Mouse (Mus musculus) CH12.LX (cell line): ENCODE results near the gene Fam57a. TPM values are rescaled to one million over a fixed set of nuclear protein-coding genes. Genes with fewer than 3 reads are reported as not detected.
A peak's percentile ranks its signal among the peaks of the same experiment; 100 is the strongest.

Source experiments
- DNase-seq: peaks from one replicate; pipeline ENCODE4 v3.0.0-alpha.2; 2013; ENCODE audit errors: extremely low read depth
- H3K27ac ChIP-seq: 2 replicates; pipeline ENCODE4 v1.5.1; 2012; ENCODE audit warnings: low read depth, mild to moderate bottlenecking, control low read depth, moderate library complexity; ENCODE audit not compliant: insufficient read depth
- H3K27me3 ChIP-seq: replicated peaks from 2 replicates; pipeline ENCODE3; 2012; ENCODE audit warnings: inconsistent platforms
- H3K36me3 ChIP-seq, 2 experiments: replicated peaks in 1 of 2; 2 replicates each; pipeline versions ENCODE3 to v1.6.1; 2012; ENCODE audit warnings: inconsistent platforms in 1 of 2, low read length in 1 of 2, mild to moderate bottlenecking in 1 of 2, mixed read lengths in 1 of 2, moderate library complexity in 1 of 2; ENCODE audit not compliant: control insufficient read depth in 1 of 2, insufficient read depth in 1 of 2
- H3K4me1 ChIP-seq, 2 experiments: 2 replicates each; pipeline ENCODE4 v1.6.1; 2012; ENCODE audit warnings: inconsistent platforms in 1 of 2, moderate library complexity in 1 of 2; ENCODE audit not compliant: insufficient read depth in 2 of 2, control insufficient read depth in 1 of 2
- H3K4me2 ChIP-seq: 2 replicates; pipeline ENCODE4 v1.6.1; 2012; ENCODE audit warnings: low read depth, mild to moderate bottlenecking, control low read depth; ENCODE audit not compliant: poor library complexity, insufficient read depth, severe bottlenecking
- H3K4me3 ChIP-seq, 3 experiments: fragments of 150-350 bp in 1 of 3; sonication (generic) in 1 of 3; replicated peaks in 1 of 3; 2 replicates each; pipeline versions ENCODE3 to v1.5.1; 2011 to 2012; ENCODE audit warnings: low read depth in 2 of 3, low read length in 2 of 3, mild to moderate bottlenecking in 2 of 3, moderate library complexity in 2 of 3, control low read depth in 1 of 3, improper control_type of control experiment in 1 of 3, inconsistent platforms in 1 of 3, mixed read lengths in 1 of 3; ENCODE audit not compliant: poor library complexity in 1 of 3
- H3K79me2 ChIP-seq: replicated peaks from 2 replicates; pipeline ENCODE4 v1.6.1; 2012; ENCODE audit warnings: mild to moderate bottlenecking, moderate library complexity; ENCODE audit not compliant: control insufficient read depth, poor library complexity, insufficient read depth, severe bottlenecking; ENCODE audit errors: extremely low read depth
- H3K9ac ChIP-seq: 2 replicates; pipeline ENCODE4 v1.6.1; 2012; ENCODE audit warnings: low read depth, mild to moderate bottlenecking, control low read depth, moderate library complexity; ENCODE audit not compliant: insufficient read depth
- H3K9me3 ChIP-seq: replicated peaks from 2 replicates; pipeline ENCODE3; 2012; ENCODE audit warnings: low read length, inconsistent platforms, mixed read lengths
- CHD1 ChIP-seq: IDR thresholded peaks from 2 replicates; pipeline ENCODE4 v1.6.1; 2012; ENCODE audit warnings: low read depth, low read length, improper control_type of control experiment, inconsistent platforms
- CHD2 ChIP-seq: IDR thresholded peaks from 2 replicates; pipeline ENCODE4 v1.6.1; 2011; ENCODE audit warnings: low read length, improper control_type of control experiment
- CTCF ChIP-seq, 2 experiments: IDR thresholded peaks in 1 of 2; conservative IDR thresholded peaks in 1 of 2; 2 replicates each; pipeline ENCODE4 v1.5.1; 2011 to 2012; ENCODE audit warnings: low read depth in 2 of 2, low read length in 2 of 2, improper control_type of control experiment in 1 of 2, inconsistent platforms in 1 of 2, mild to moderate bottlenecking in 1 of 2, moderate library complexity in 1 of 2
- ELF1 ChIP-seq: IDR thresholded peaks from 2 replicates; pipeline ENCODE4 v1.6.1; 2014; ENCODE audit warnings: low read depth, mild to moderate bottlenecking, inconsistent platforms, low read length, improper control_type of control experiment
- ETS1 ChIP-seq: conservative IDR thresholded peaks from 2 replicates; pipeline ENCODE4 v1.6.1; 2012; ENCODE audit warnings: low read depth, mild to moderate bottlenecking, inconsistent platforms, low read length, improper control_type of control experiment, moderate library complexity
- HCFC1 ChIP-seq: IDR thresholded peaks from 2 replicates; pipeline ENCODE4 v1.6.1; 2012; ENCODE audit warnings: low read depth, mild to moderate bottlenecking, inconsistent platforms, low read length, improper control_type of control experiment
- IRF4 ChIP-seq: IDR thresholded peaks from 2 replicates; pipeline ENCODE4 v1.6.1; 2014; ENCODE audit warnings: low read depth, mild to moderate bottlenecking, inconsistent platforms, low read length, improper control_type of control experiment
- JUND ChIP-seq: conservative IDR thresholded peaks from 2 replicates; pipeline ENCODE4 v1.6.1; 2011; ENCODE audit warnings: low read depth, low read length, improper control_type of control experiment
- KAT2A ChIP-seq: IDR thresholded peaks from 2 replicates; pipeline ENCODE4 v1.6.1; 2012; ENCODE audit warnings: low read length, improper control_type of control experiment, inconsistent platforms; ENCODE audit not compliant: insufficient replicate concordance
- MAX ChIP-seq: IDR thresholded peaks from 2 replicates; pipeline ENCODE4 v1.6.1; 2011; ENCODE audit warnings: low read length, improper control_type of control experiment
- MXI1 ChIP-seq: IDR thresholded peaks from 2 replicates; pipeline ENCODE4 v1.6.1; 2011; ENCODE audit warnings: mild to moderate bottlenecking, low read depth, low read length, improper control_type of control experiment
- MYC ChIP-seq: IDR thresholded peaks from 2 replicates; pipeline ENCODE4 v1.6.1; 2011; ENCODE audit warnings: low read depth, mild to moderate bottlenecking, improper control_type of control experiment, low read length
- NELFE ChIP-seq: IDR thresholded peaks from 2 replicates; pipeline ENCODE4 v1.6.1; 2011; ENCODE audit warnings: low read depth, low read length, improper control_type of control experiment
- NRF1 ChIP-seq: IDR thresholded peaks from 2 replicates; pipeline ENCODE4 v1.6.1; 2014; ENCODE audit warnings: low read depth, mild to moderate bottlenecking, inconsistent platforms, low read length, improper control_type of control experiment, moderate library complexity
- PAX5 ChIP-seq: IDR thresholded peaks from 2 replicates; pipeline ENCODE4 v1.6.1; 2012; ENCODE audit warnings: low read length, inconsistent platforms, mixed read lengths
- POLR2A ChIP-seq: IDR thresholded peaks from 2 replicates; pipeline ENCODE4 v1.6.1; 2011; ENCODE audit warnings: low read depth, mild to moderate bottlenecking, improper control_type of control experiment, low read length
- RAD21 ChIP-seq: IDR thresholded peaks from 2 replicates; pipeline ENCODE4 v1.6.1; 2011; ENCODE audit warnings: low read depth, mild to moderate bottlenecking, low read length, improper control_type of control experiment, moderate library complexity
- SIN3A ChIP-seq: IDR thresholded peaks from 2 replicates; pipeline ENCODE4 v1.6.1; 2012; ENCODE audit warnings: low read length, improper control_type of control experiment, inconsistent platforms
- SMC3 ChIP-seq: IDR thresholded peaks from 2 replicates; pipeline ENCODE4 v1.6.1; 2011; ENCODE audit warnings: low read depth, low read length, improper control_type of control experiment
- TBP ChIP-seq: conservative IDR thresholded peaks from 2 replicates; pipeline ENCODE4 v1.6.1; 2011; ENCODE audit warnings: low read depth, low read length, improper control_type of control experiment
- TCF12 ChIP-seq: IDR thresholded peaks from 2 replicates; pipeline ENCODE4 v1.6.1; 2014; ENCODE audit warnings: low read depth, mild to moderate bottlenecking, inconsistent platforms, low read length, improper control_type of control experiment
- UBTF ChIP-seq: IDR thresholded peaks from 2 replicates; pipeline ENCODE4 v1.6.1; 2012; ENCODE audit warnings: low read depth, mild to moderate bottlenecking, inconsistent platforms, low read length, improper control_type of control experiment, moderate library complexity
- USF1 ChIP-seq: IDR thresholded peaks from 2 replicates; pipeline ENCODE4 v1.6.1; 2014; ENCODE audit warnings: low read depth, mild to moderate bottlenecking, inconsistent platforms, low read length, improper control_type of control experiment
- ZMIZ1 ChIP-seq: IDR thresholded peaks from 2 replicates; pipeline ENCODE4 v1.6.1; 2012; ENCODE audit warnings: low read depth, mild to moderate bottlenecking, inconsistent platforms, low read length, improper control_type of control experiment
- ZNF384 ChIP-seq: IDR thresholded peaks from 2 replicates; pipeline ENCODE4 v1.6.1; 2012; ENCODE audit warnings: low read depth, low read length, improper control_type of control experiment, inconsistent platforms
- dilution Hi-C: fragments of 300-500 bp; cut with MboI; formaldehyde crosslinking; loops from 2 replicates; pipeline ENCODE4 v1.14.3; 2020; ENCODE audit warnings: low sequenced_read_pairs; ENCODE audit not compliant: extremely low pct_unique_long_range_greater_than_20kb, extremely low pct_ligation_motif_present
- in situ Hi-C: fragments of 300-500 bp; cut with MboI; formaldehyde crosslinking; loops from 3 replicates; pipeline ENCODE4 v1.14.3; 2019; ENCODE audit warnings: low sequenced_read_pairs, low pct_ligation_motif_present, low pct_unique_long_range_greater_than_20kb, mixed read lengths
- polyA plus RNA-seq: library from polyadenylated mRNA; unstranded; fragments of >175 nt; gene quantifications from 2 replicates; pipeline ENCODE4 v1.2.1, GENCODE M21; 2012; ENCODE audit warnings: low read depth; ENCODE audit not compliant: insufficient read length
- total RNA-seq, 2 experiments: library from RNA; depleted of rRNA; stranded (reverse); fragments of 300-350 nt in 1 of 2; fragments of >200 nt in 1 of 2; gene quantifications; 2 replicates each; pipeline ENCODE4 v1.2.3; 2012 to 2014

The Fam57a gene
- total and polyA plus RNA-seq, 3 experiments: 3.9 to 10.2 (median 7.0) TPM

GRCm38 (mm10) chr11:76201761-76202674, 22.5 kb downstream of the Fam57a start:
- dilution Hi-C loops: no loop called here
- DNase-seq: peak; percentile 28

GRCm38 (mm10) chr11:76206793-76207192, 27.3 kb downstream of the Fam57a start:
- Histone ChIP-seq H3K4me1 (peaks cover 0 to 9% of the 10 kb centered on the region in 2 experiments; a peak in 2 of 4 replicates), H3K27me3 (peaks cover 15% of the 10 kb centered on the region), H3K79me2 (no peaks in the 10 kb centered on the region), H3K36me3 (peaks cover 39 to 54% of the 10 kb centered on the region in 2 experiments), H3K9me3 (no peaks in the 10 kb centered on the region), H3K27ac (no peak overlapping the region), H3K9ac (no peak overlapping the region), H3K4me3 (no peak overlapping the region), H3K4me2 (no peak overlapping the region)
- dilution Hi-C loops: no loop called here
- in situ Hi-C loops: no loop called here
- DNase-seq: no peak
- TF ChIP-seq CHD2 (no peak), MXI1 (no peak), NRF1 (no peak), IRF4 (no peak), ETS1 (no peak), UBTF (no peak), MAX (no peak), KAT2A (no peak), CTCF (conservative IDR thresholded peaks at IDR 0.05 in 1 of 2, IDR thresholded peaks at IDR 0.05 in 1 of 2; ENCODE audit: low read depth in 2 of 2, low read length in 2 of 2) (no peak), JUND (no peak), ELF1 (no peak), CHD1 (no peak), MYC (no peak)

More at GRCm38 (mm10) chr11:76201761-76202674, 22.5 kb downstream of the Fam57a start:
- H3K4me1 ChIP-seq: peaks cover 0 to 15% of the 10 kb centered on the region in 2 experiments; a peak in 2 of 4 replicates
- H3K36me3 ChIP-seq: peaks cover 0 to 16% of the 10 kb centered on the region in 2 experiments
- no peak overlapping the region for H3K27ac ChIP-seq
- peak overlapping the region; percentile 55 for H3K4me2 ChIP-seq
- peaks cover 30% of the 10 kb centered on the region for H3K27me3 ChIP-seq
- H3K9ac ChIP-seq: peak overlapping the region; percentile 46
- H3K79me2 ChIP-seq: no peaks in the 10 kb centered on the region
- TF ChIP-seq UBTF: peak; percentile 98
- peak; percentile 65 for TF ChIP-seq POLR2A
- TF ChIP-seq ZMIZ1: peak; percentile 46; the same call in 1 of the 2 replicates
- no peak for TF ChIP-seq HCFC1
- TF ChIP-seq TBP: no peak
- TF ChIP-seq CHD2: no peak
- TF ChIP-seq NRF1: peak; percentile 44; the same call in 1 of the 2 replicates
- peak; percentile 58; the same call in 1 of the 2 replicates for TF ChIP-seq NELFE
- 0 out of 2 replicates have a peak, but pooled peaks have one; percentile 13 for TF ChIP-seq MXI1
- no peak for TF ChIP-seq SMC3
- TF ChIP-seq USF1: peak; percentile 73
- peak; percentile 45; the same call in 1 of the 2 replicates for TF ChIP-seq TCF12
- no peak for TF ChIP-seq ZNF384
- TF ChIP-seq MAX: peak; percentile 33; the same call in 1 of the 2 replicates
- TF ChIP-seq RAD21: no peak
- TF ChIP-seq SIN3A: peak; percentile 27; the same call in 1 of the 2 replicates
- TF ChIP-seq PAX5: no peak
- TF ChIP-seq KAT2A: no peak
- 0 out of 4 replicates have a peak, but pooled peaks of 1 of the 2 experiments have one; percentile 1 for TF ChIP-seq CTCF (conservative IDR thresholded peaks at IDR 0.05 in 1 of 2, IDR thresholded peaks at IDR 0.05 in 1 of 2; ENCODE audit: low read depth in 2 of 2, low read length in 2 of 2)
- TF ChIP-seq, all 38 proteins: peak for 11
- Histone ChIP-seq H3K4me3 (peak overlapping the region; percentile 59 to 76 (median 64)), H3K9me3 (no peaks in the 10 kb centered on the region)
- in situ Hi-C loops: no loop called here
